Mouse (Mus musculus) stomach, embryonic 14.5 days (tissue): ENCODE data around the gene Cpa2. TPM values are rescaled to one million over a fixed set of nuclear protein-coding genes. Genes with fewer than 3 reads are reported as not detected.

Experiments
- ATAC-seq: fragments of 200-750 bp; cut with Nextera tagmentation; 2 replicates; pipeline ENCODE4 v1.8.0; 2017; ENCODE audit warnings: low read depth, moderate TSS enrichment; ENCODE audit not compliant: insufficient number of reproducible peaks, insufficient read depth, low FRiP score
- H3K27ac ChIP-seq: fragments of 300-500 bp; sonication (generic); 2 replicates; pipeline ENCODE4 v1.5.1; 2014; ENCODE audit warnings: mild to moderate bottlenecking, low read length, moderate library complexity, mixed read lengths
- H3K27me3 ChIP-seq: fragments of 300-500 bp; sonication (generic); 2 replicates; pipeline ENCODE4 v1.6.1; 2014; ENCODE audit warnings: low read length, control low read depth, mixed read lengths; ENCODE audit not compliant: control insufficient read depth, insufficient read depth
- H3K36me3 ChIP-seq: fragments of 300-500 bp; sonication (generic); 2 replicates; pipeline ENCODE4 v1.6.1; 2014; ENCODE audit warnings: mild to moderate bottlenecking, control low read depth, low read length, moderate library complexity, mixed read lengths; ENCODE audit not compliant: control insufficient read depth, insufficient read depth
- H3K4me1 ChIP-seq: fragments of 300-500 bp; sonication (generic); 2 replicates; pipeline ENCODE4 v1.6.1; 2014; ENCODE audit warnings: low read length, control low read depth, mixed read lengths; ENCODE audit not compliant: control insufficient read depth, insufficient read depth
- H3K4me2 ChIP-seq: fragments of 300-500 bp; sonication (generic); replicated peaks from 2 replicates; pipeline ENCODE4 v1.6.1; 2014; ENCODE audit warnings: low read depth, low read length, control low read depth
- H3K4me3 ChIP-seq: fragments of 300-500 bp; sonication (generic); 2 replicates; pipeline ENCODE4 v1.5.1; 2014; ENCODE audit warnings: low read depth, low read length, control low read depth
- H3K9ac ChIP-seq: fragments of 300-500 bp; sonication (generic); replicated peaks from 2 replicates; pipeline ENCODE4 v1.6.1; 2014; ENCODE audit warnings: low read depth, mild to moderate bottlenecking, control low read depth, low read length, moderate library complexity, mixed read lengths
- H3K9me3 ChIP-seq: fragments of 300-500 bp; sonication (generic); 2 replicates; pipeline ENCODE4 v1.6.1; 2016; ENCODE audit warnings: low read depth, low read length, control low read depth; ENCODE audit not compliant: control insufficient read depth
- WGBS: fragments of 180-500 bp; shearing (Covaris S2); extraction: QIAGEN DNeasy Blood & Tissue Kit; methylation state at CpG from one replicate; pipeline ENCODE4 v1.1.7; 2014; 5-methylcytosine and 5-hydroxymethylcytosine counted together
- polyA plus RNA-seq: library from polyadenylated mRNA; unstranded; fragments of >200 nt; fragmentation: Nextera tagmentation; extraction: Ambion mirVana; gene quantifications from 2 replicates; pipeline ENCODE4 v1.2.1, GENCODE M21; 2014

The Cpa2 gene
- polyA plus RNA-seq, 1 experiment from 2014 or later = 1.4 TPM

DNA sequence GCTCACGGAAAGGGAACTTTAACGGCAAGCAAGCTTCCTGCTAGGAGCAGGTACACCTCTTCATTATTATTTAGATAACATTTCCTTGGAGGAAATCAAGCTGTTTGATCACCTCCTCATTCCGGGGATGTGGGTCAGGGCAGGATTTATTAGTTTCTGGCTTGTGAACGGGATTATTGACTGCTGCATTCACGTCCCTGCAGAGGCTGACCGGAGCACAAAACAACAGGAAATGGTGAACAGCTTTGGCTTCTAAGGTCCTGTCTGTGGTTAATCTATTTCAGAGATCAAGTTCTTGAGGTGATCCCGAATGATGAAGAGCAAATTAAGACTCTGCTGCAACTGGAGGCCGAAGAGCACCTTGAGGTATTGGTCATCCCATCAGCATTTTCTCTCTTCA, 2.5 kb downstream of the Cpa2 start:
- H3K9me3 ChIP-seq = no peaks in the 10 kb centered on the region
- H3K4me3 ChIP-seq = no peak overlapping the region
- no peak overlapping the region for H3K9ac ChIP-seq
- H3K27me3 ChIP-seq = no peaks in the 10 kb centered on the region
- ATAC-seq = no peak
- peaks cover 19% of the 10 kb centered on the region; the same call in 1 of the 2 replicates for H3K4me1 ChIP-seq
- WGBS = 27% methylated on average over 8 of the region's 8 CpGs
- no peak overlapping the region; the same call in 1 of the 2 replicates for H3K27ac ChIP-seq
- H3K4me2 ChIP-seq = peak overlapping the region; percentile 7; the same call in 1 of the 2 replicates
- no peaks in the 10 kb centered on the region for H3K36me3 ChIP-seq

DNA sequence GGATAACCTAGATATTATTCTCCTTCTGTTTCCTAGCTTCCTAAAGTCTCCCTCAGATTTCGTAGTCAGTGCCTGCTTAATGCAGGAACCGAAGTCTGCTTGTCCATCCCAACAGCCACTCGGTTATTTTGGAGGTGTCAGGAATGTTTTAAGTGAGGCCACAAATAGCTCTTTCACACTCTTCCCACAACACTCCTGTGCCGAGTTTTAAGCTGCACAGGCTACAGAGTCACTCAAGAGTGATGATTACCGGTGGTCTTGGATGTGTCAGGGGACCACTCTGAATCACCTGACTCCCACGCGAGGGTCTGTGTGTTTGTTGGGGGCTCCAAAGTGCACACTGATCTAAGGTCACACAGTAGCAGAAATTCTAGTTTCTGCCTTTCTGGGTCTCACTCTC, 4.3 kb downstream of the Cpa2 start:
- H3K9me3 ChIP-seq = no peaks in the 10 kb centered on the region
- no peak for ATAC-seq
- 70% methylated on average over 7 of the region's 7 CpGs for WGBS
- no peaks in the 10 kb centered on the region for H3K36me3 ChIP-seq
- no peaks in the 10 kb centered on the region for H3K27me3 ChIP-seq
- peaks cover 28% of the 10 kb centered on the region for H3K4me1 ChIP-seq
- peak overlapping the region; percentile 2; the same call in 1 of the 2 replicates for H3K27ac ChIP-seq
- H3K4me3 ChIP-seq = no peak overlapping the region
- H3K4me2 ChIP-seq = no peak overlapping the region
- no peak overlapping the region for H3K9ac ChIP-seq

DNA sequence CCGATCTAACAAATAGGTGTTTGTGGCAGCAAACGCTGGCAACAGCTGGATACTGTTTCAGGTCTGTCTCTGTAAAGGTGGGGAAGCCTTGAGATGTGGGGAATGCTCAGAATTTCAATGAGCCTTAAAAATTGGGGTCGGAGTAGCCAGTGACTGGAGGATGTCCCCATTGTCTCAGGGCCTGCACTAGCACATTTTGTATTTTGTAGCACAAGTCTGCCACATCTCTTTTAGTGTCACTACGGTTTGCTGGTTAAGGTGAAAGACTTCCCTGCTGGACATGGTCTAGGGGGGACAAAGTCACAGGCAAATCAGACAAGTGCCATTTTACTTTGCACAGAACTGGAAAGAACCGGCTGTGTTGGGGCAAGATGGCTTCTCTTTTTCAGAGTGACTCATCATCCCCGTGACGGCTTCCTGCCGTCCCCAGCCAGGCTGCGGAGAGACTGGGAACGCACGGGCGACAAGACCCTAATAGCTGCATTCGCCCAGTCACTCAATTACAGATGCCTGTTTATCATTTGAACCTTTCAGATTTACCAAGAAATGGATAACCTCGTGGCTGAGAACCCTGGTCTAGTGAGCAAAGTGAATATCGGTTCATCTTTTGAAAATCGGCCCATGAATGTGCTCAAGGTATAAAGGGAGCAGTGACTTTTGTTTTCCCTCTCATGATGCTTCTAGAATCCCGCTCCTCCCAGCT, 5.3 kb downstream of the Cpa2 start:
- ATAC-seq = peak; percentile 63; the same call in 1 of the 2 replicates
- 12% methylated on average over 17 of the region's 17 CpGs for WGBS
- Histone ChIP-seq H3K27me3 (no peaks in the 10 kb centered on the region), H3K4me3 (peak overlapping the region; percentile 9; the same call in 1 of the 2 replicates), H3K4me2 (peak overlapping the region; percentile 39), H3K9me3 (no peaks in the 10 kb centered on the region), H3K9ac (no peak overlapping the region), H3K27ac (peak overlapping the region; percentile 83), H3K36me3 (no peaks in the 10 kb centered on the region), H3K4me1 (peaks cover 24% of the 10 kb centered on the region)

DNA sequence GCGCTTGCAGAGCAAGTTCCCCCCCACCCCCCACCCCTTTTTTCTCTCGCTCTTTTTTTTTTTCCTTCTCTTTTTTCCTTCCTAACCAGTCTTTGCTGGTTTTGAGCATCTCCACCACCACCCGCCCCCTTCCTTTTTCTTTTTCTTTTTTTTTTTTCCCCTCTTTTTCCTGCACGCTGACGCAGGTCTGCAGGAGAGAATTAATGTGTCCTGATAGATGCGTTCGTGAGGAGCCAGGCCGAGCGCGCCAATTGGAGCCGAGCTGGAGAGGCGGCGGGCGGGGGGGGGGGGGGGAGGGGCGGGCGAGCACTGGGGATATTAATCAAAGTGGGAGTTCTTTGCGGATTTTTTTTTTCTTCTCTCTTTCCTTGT, 5.9 kb downstream of the Cpa2 start:
- Histone ChIP-seq H3K27ac (peak overlapping the region; percentile 83), H3K4me3 (peak overlapping the region; percentile 9; the same call in 1 of the 2 replicates), H3K36me3 (no peaks in the 10 kb centered on the region), H3K4me2 (peak overlapping the region; percentile 39), H3K9me3 (no peaks in the 10 kb centered on the region), H3K27me3 (no peaks in the 10 kb centered on the region), H3K4me1 (peaks cover 24% of the 10 kb centered on the region), H3K9ac (no peak overlapping the region)
- no peak for ATAC-seq
- 2% methylated on average over 17 of the region's 17 CpGs for WGBS

DNA sequence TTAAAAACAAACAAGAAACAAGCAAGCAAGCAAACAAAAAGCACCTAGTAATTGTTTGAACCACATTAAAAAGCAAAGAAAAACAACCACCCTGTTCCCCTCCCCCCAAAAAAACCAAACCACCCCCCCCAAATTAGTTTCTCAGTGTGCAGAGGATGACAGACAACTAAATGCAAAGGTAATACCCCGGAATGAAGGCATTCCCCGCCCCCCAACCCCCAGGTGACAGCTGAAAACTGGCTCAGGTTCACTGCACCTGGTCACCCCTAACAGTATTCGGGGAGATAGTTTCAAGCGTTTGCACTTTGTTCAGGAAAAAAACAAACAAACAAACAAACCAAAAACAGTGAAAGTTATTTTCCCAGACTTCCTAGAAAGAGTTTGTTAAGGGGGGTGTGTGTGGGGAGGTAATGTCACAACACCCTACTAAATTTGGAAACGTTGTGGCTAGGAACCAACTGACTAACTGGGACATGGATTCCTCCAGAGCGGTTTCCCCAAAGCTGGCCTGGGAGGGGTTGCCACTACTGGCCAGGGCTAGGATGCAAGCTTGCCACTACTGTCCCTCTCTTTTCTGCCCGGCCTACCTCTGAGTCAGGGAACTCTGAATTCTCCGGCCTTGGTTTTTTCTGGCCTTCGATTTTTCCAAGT, 6.4 kb downstream of the Cpa2 start:
- Histone ChIP-seq H3K27me3 (no peaks in the 10 kb centered on the region), H3K4me3 (no peak overlapping the region), H3K36me3 (no peaks in the 10 kb centered on the region), H3K9ac (no peak overlapping the region), H3K27ac (peak overlapping the region; percentile 83), H3K9me3 (no peaks in the 10 kb centered on the region), H3K4me2 (peak overlapping the region; percentile 39), H3K4me1 (peaks cover 24% of the 10 kb centered on the region)
- no peak for ATAC-seq
- 28% methylated on average over 9 of the region's 9 CpGs for WGBS

DNA sequence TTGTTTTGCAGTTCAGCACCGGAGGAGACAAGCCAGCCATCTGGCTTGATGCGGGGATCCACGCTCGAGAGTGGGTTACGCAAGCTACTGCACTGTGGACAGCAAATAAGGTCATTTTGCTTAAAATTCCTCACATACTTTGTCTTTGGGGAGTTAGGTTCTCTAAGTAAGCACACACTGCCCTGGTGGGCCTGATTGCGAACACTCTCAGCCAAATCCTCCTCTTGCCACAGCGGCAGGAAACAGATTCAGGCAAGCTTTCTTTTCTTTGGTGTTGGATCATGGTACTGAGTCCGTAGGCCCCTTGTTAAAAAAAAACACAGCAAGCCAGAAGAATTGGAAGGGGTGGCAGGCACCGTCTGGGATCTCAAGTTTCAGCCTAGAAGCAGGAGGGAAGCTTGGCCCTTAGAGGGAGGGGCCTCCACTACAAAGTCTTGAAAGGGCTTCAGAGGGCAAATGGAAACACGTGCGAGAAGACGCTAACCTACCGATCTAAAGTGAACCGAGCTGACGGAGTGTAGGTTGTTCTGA, 7.9 kb downstream of the Cpa2 start:
- peaks cover 21% of the 10 kb centered on the region for H3K4me1 ChIP-seq
- no peaks in the 10 kb centered on the region for H3K27me3 ChIP-seq
- H3K9ac ChIP-seq = no peak overlapping the region
- no peaks in the 10 kb centered on the region for H3K36me3 ChIP-seq
- H3K4me2 ChIP-seq = peak overlapping the region; percentile 12; the same call in 1 of the 2 replicates
- no peak overlapping the region for H3K4me3 ChIP-seq
- 12% methylated on average over 15 of the region's 15 CpGs for WGBS
- ATAC-seq = no peak
- H3K27ac ChIP-seq = peak overlapping the region; percentile 74; the same call in 1 of the 2 replicates
- H3K9me3 ChIP-seq = no peaks in the 10 kb centered on the region

DNA sequence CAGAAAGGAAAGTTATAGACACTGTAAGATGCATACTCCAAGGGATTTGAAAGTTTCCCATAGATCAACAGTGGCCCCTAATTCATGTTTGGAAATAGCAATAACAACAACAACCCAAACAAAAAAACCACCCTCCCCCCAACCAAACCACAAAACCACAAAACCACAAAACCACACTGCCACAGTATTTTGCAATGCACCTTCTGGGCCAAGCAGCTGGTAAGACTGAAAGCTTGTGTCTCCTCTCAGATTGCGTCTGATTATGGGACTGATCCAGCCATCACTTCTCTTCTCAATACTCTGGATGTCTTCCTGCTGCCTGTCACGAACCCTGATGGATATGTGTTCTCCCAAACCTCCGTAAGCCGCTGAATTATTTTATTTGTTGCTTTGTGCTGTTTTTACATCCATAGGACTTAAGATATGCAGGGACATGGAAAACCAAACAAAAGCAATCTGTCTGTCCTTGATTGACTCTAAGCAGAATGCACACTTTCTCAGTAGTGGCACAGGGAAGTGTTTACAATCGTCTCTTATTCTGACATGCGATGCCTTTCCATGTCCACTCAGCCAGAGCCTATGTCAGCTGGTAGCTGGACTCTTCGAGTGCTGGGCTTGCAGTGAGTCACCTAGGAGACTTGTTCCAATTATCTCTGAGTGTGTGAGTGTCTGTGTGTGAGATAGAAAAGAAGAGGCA, 9.3 kb downstream of the Cpa2 start:
- WGBS = 74% methylated on average over 7 of the region's 7 CpGs
- Histone ChIP-seq H3K4me3 (no peak overlapping the region), H3K36me3 (no peaks in the 10 kb centered on the region), H3K27ac (no peak overlapping the region), H3K4me1 (peaks cover 21% of the 10 kb centered on the region), H3K4me2 (no peak overlapping the region), H3K9me3 (no peaks in the 10 kb centered on the region), H3K9ac (no peak overlapping the region), H3K27me3 (no peaks in the 10 kb centered on the region)
- ATAC-seq = no peak

DNA sequence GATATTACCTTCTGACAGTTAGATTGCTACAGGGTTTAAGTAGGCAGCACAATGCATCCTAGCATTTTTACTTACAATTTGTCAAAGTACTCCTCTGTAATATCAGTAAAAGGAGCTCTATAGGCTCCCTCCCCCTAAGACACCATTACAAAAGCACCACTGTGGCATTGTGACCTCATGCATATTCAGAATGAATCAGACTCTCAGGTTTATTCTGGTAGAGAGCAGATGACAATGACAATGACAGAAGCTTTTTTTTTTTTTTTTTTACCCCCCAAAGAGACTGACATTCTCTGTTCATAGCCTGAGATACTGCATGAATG, 9.8 kb downstream of the Cpa2 start:
- no peaks in the 10 kb centered on the region for H3K9me3 ChIP-seq
- no peak overlapping the region for H3K4me2 ChIP-seq
- no peaks in the 10 kb centered on the region for H3K27me3 ChIP-seq

More for the DNA sequence above, 9.8 kb downstream of the Cpa2 start:
- peaks cover 21% of the 10 kb centered on the region for H3K4me1 ChIP-seq
- no peak overlapping the region for H3K27ac ChIP-seq
- H3K36me3 ChIP-seq = no peaks in the 10 kb centered on the region
- ATAC-seq = no peak
- no peak overlapping the region for H3K9ac ChIP-seq
- H3K4me3 ChIP-seq = no peak overlapping the region
